Mouse (Mus musculus) adipocyte (in vitro differentiated cells): ENCODE results near the gene Vmn2r45.
"Not testable (repeated sequence)": the region's sequence is repeated elsewhere in the genome, so short reads cannot be mapped to it uniquely, and the experiment has no call there.

ENCODE experiments used
- DNase-seq: peaks from one replicate; pipeline ENCODE4 v3.0.0-alpha.2; 2016; ENCODE audit warnings: low spot score

Gene Vmn2r45

GRCm38 (mm10) chr7:8488975-8489374 lies at the start of gene Vmn2r45:
Vmn2r45 (minus strand) TSS chr7:8489075.
- DNase-seq: not testable (repeated sequence)
